Mouse (Mus musculus) cerebellum, adult 2 months (tissue): Measurements from ENCODE around the gene Tcta.

Source experiments
- CTCF ChIP-seq: fragments of 200-500 bp; IDR thresholded peaks from 2 replicates; pipeline ENCODE4 v1.5.1; 2011; ENCODE audit warnings: low read depth, mild to moderate bottlenecking, control low read depth, low read length, moderate library complexity, borderline replicate concordance; ENCODE audit not compliant: insufficient read depth
- POLR2A ChIP-seq: fragments of 200-500 bp; IDR thresholded peaks from 2 replicates; pipeline ENCODE4 v1.6.1; 2011; ENCODE audit warnings: low read length, control low read depth, borderline replicate concordance; ENCODE audit not compliant: insufficient read depth

DNA sequence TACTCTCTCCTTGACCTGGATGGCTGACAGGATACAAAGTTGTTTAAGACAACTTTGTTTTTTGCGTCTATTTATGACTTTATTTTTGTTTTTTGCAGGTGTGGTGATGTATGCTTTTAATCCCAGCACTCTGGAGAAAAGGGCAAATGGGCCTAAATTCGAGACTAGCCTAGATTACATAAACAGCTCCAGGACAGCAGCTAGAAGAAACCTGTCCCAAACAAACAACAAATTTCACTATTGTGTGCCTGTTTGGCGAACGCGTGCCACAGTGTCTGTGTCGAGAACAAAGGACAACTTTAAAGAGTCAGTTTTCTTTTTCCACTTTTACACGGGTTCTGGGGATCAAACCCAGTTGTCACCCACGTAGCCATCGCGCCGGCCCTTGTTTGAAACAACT lies 41.1 kb upstream of the Tcta start:
- TF ChIP-seq CTCF (no peak), POLR2A (no peak)
